Mouse (Mus musculus) neural tube, embryonic 14.5 days (tissue): ENCODE data around the gene Car7. TPM values are rescaled to one million over a fixed set of nuclear protein-coding genes. Genes with fewer than 3 reads are reported as not detected.

Source experiments
- ATAC-seq: fragments of 200-750 bp; cut with Nextera tagmentation; 2 replicates; pipeline ENCODE4 v1.8.0; 2017; ENCODE audit warnings: low read depth, mild to moderate bottlenecking, moderate TSS enrichment, moderate library complexity
- H3K27ac ChIP-seq: fragments of 300-500 bp; sonication (generic); 2 replicates; pipeline ENCODE4 v1.5.1; 2014; ENCODE audit warnings: low read depth, mild to moderate bottlenecking, control low read depth, low read length, moderate library complexity, mixed read lengths
- H3K27me3 ChIP-seq: fragments of 300-500 bp; sonication (generic); 2 replicates; pipeline ENCODE4 v1.6.1; 2014; ENCODE audit warnings: low read length; ENCODE audit not compliant: control insufficient read depth, insufficient read depth
- H3K36me3 ChIP-seq: fragments of 300-500 bp; sonication (generic); 2 replicates; pipeline ENCODE4 v1.6.1; 2014; ENCODE audit warnings: low read length, mixed read lengths; ENCODE audit not compliant: control insufficient read depth, insufficient read depth
- H3K4me1 ChIP-seq: fragments of 300-500 bp; sonication (generic); 2 replicates; pipeline ENCODE4 v1.6.1; 2014; ENCODE audit warnings: low read length; ENCODE audit not compliant: control insufficient read depth, insufficient read depth
- H3K4me2 ChIP-seq: fragments of 300-500 bp; sonication (generic); 2 replicates; pipeline ENCODE4 v1.6.1; 2014; ENCODE audit warnings: mild to moderate bottlenecking, low read depth, low read length, control low read depth
- H3K4me3 ChIP-seq: fragments of 300-500 bp; sonication (generic); 2 replicates; pipeline ENCODE4 v1.5.1; 2014; ENCODE audit warnings: low read depth, low read length, control low read depth, mixed read lengths
- H3K9ac ChIP-seq: fragments of 300-500 bp; sonication (generic); replicated peaks from 2 replicates; pipeline ENCODE4 v1.6.1; 2014; ENCODE audit warnings: low read depth, mild to moderate bottlenecking, control low read depth, low read length, mixed read lengths
- H3K9me3 ChIP-seq: fragments of 300-500 bp; sonication (generic); 2 replicates; pipeline ENCODE4 v1.6.1; 2016; ENCODE audit warnings: low read length; ENCODE audit not compliant: control insufficient read depth
- WGBS: fragments of 180-500 bp; shearing (Covaris S2); extraction: QIAGEN DNeasy Blood & Tissue Kit; methylation state at CpG from one replicate; pipeline ENCODE4 v1.1.7; 2014; 5-methylcytosine and 5-hydroxymethylcytosine counted together
- polyA plus RNA-seq: library from polyadenylated mRNA; unstranded; fragments of >200 nt; fragmentation: Nextera tagmentation; extraction: Ambion mirVana; gene quantifications from 2 replicates; pipeline ENCODE4 v1.2.1, GENCODE M21; 2014

Car7 gene
- polyA plus RNA-seq, 1 experiment from 2014 or later: 1.6 TPM

DNA sequence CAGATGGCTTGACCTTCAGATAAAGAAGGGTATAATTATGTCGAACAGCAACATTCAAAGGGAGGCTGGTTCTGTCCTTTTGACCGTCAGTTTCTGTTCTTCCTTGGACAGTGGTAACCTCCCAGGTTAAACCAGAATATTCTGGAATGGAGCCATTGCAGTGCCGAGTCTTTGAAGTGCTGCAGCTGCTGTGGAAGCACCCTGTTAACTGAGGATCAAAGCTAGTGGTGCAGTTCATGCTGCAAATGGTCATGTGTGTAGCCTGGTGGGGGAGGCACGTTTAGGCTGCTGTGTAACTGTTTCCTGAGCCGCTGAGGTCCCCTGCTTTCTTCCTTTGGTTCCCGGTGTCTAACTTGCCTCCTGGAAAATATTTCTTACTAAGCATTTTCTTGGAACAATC, 64.0 kb downstream of the Car7 start:
- WGBS: 74% methylated on average over 6 of the region's 6 CpGs
- no peak for ATAC-seq
- Histone ChIP-seq H3K4me3 (no peak overlapping the region), H3K4me2 (no peak overlapping the region), H3K27ac (no peak overlapping the region), H3K9me3 (no peaks in the 10 kb centered on the region), H3K9ac (no peak overlapping the region), H3K36me3 (peaks cover 13% of the 10 kb centered on the region; the same call in 1 of the 2 replicates), H3K4me1 (no peaks in the 10 kb centered on the region), H3K27me3 (no peaks in the 10 kb centered on the region)

Other genes with a start within 250 kb of the Car7 start
- not detected in 2 replicates for gene Cmtm2a, start 241.5 kb upstream of the Car7 start, polyA plus RNA-seq
- not detected in 2 replicates for gene Gm45711, start 224.6 kb upstream of the Car7 start, polyA plus RNA-seq
- gene Cmtm1, start 224.5 kb upstream of the Car7 start, polyA plus RNA-seq: not detected in 2 replicates
- gene Gm11020, start 213.1 kb upstream of the Car7 start, polyA plus RNA-seq: not detected in 2 replicates
- not detected in 2 replicates for gene Cmtm2b, start 212.5 kb upstream of the Car7 start, polyA plus RNA-seq
- 23.4 and 42.9 TPM in 2 replicates for gene Cmtm3, start 195.3 kb upstream of the Car7 start, polyA plus RNA-seq
- 2.9 and 3.9 TPM in 2 replicates for gene Cmtm4, start 138.9 kb upstream of the Car7 start, polyA plus RNA-seq
- gene Dync1li2, start 91.6 kb upstream of the Car7 start, polyA plus RNA-seq: 84.9 and 113 TPM in 2 replicates
- 0.70 and 0.81 TPM in 2 replicates for gene Terb1, start 24.8 kb upstream of the Car7 start, polyA plus RNA-seq
- gene Nae1, start 52 bp upstream of the Car7 start, polyA plus RNA-seq: 102 and 117 TPM in 2 replicates
- 20.0 and 21.0 TPM in 2 replicates for gene Pdp2, start 56.8 kb downstream of the Car7 start, polyA plus RNA-seq
- gene Cdh16, start 89.7 kb downstream of the Car7 start, polyA plus RNA-seq: not detected in 2 replicates
- 1.6 and 3.6 TPM in 2 replicates for gene Rrad, start 96.6 kb downstream of the Car7 start, polyA plus RNA-seq
- gene Ciao2b, start 107.3 kb downstream of the Car7 start, polyA plus RNA-seq: 108 and 120 TPM in 2 replicates
- not detected in 2 replicates for gene Ces2a, start 199.3 kb downstream of the Car7 start, polyA plus RNA-seq